27 mouse cellular contexts compared by ENCODE assay signal in genomic region chr5:110506295-110506616, GRCm38 (mm10). TPM values are rescaled to one million over a fixed set of nuclear protein-coding genes. Genes with fewer than 3 reads are reported as not detected.
DNase-seq lines count a peak whose midpoint lies in the region; ATAC-seq and TF ChIP-seq lines count a peak whose summit lies in the region.
"Had no signal": no experiment of that assay in that cellular context is flagged by ENCODE, and none has a peak within 500 bp of the region (broad histone marks: within the 10 kb centered on the region; RNA-seq: fewer than 3 reads in every experiment).

No protein-coding gene starts in this region.

- H3K9ac ChIP-seq in midbrain, embryonic 12.5 days (replicated peaks): no peak overlapping the region
- no peak overlapping the region for H3K9ac ChIP-seq in midbrain, embryonic 15.5 days
- H3K9ac ChIP-seq in forebrain, embryonic 13.5 days: no peak overlapping the region
- H3K9ac ChIP-seq: embryonic facial prominence, embryonic 13.5 days; hindbrain, embryonic 15.5 days; kidney, embryonic 15.5 days; limb, embryonic 12.5 days; liver, embryonic 15.5 days; lung, embryonic 14.5 days; neural tube, embryonic 12.5 days had no signal

- no peaks in the 10 kb centered on the region for H3K27me3 ChIP-seq in midbrain, embryonic 12.5 days
- no peaks in the 10 kb centered on the region for H3K27me3 ChIP-seq in midbrain, embryonic 15.5 days (replicated peaks)
- H3K27me3 ChIP-seq in forebrain, embryonic 13.5 days: peaks cover 8% of the 10 kb centered on the region; the same call in 1 of the 2 replicates
- H3K27me3 ChIP-seq: hindbrain, embryonic 15.5 days; kidney, embryonic 15.5 days; liver, embryonic 15.5 days; neural tube, embryonic 12.5 days had no signal

- H3K4me2 ChIP-seq in midbrain, embryonic 12.5 days (replicated peaks): no peak overlapping the region
- no peak overlapping the region for H3K4me2 ChIP-seq in midbrain, embryonic 15.5 days
- peak overlapping the region; percentile 28 for H3K4me2 ChIP-seq in forebrain, embryonic 13.5 days
- H3K4me2 ChIP-seq: embryonic facial prominence, embryonic 13.5 days; hindbrain, embryonic 15.5 days; kidney, embryonic 15.5 days; limb, embryonic 12.5 days; liver, embryonic 15.5 days; lung, embryonic 14.5 days; neural tube, embryonic 12.5 days had no signal

- H3K4me1 ChIP-seq in midbrain, embryonic 12.5 days: peaks cover 19% of the 10 kb centered on the region; the same call in 1 of the 2 replicates
- H3K4me1 ChIP-seq in midbrain, embryonic 15.5 days: 0 out of 2 replicates have a peak, but pooled peaks cover 3% of the 10 kb centered on the region
- peaks cover 14% of the 10 kb centered on the region for H3K4me1 ChIP-seq in forebrain, embryonic 13.5 days
- H3K4me1 ChIP-seq: embryonic facial prominence, embryonic 13.5 days; kidney, embryonic 15.5 days; limb, embryonic 12.5 days; liver, embryonic 15.5 days had no signal

- WGBS in midbrain, embryonic 12.5 days: 31% methylated on average over 8 of the region's 8 CpGs
- 35% methylated on average over 8 of the region's 8 CpGs for WGBS in midbrain, embryonic 15.5 days
- 12% methylated on average over 8 of the region's 8 CpGs for WGBS in forebrain, embryonic 13.5 days

- ATAC-seq in frontal cortex, adult (ENCODE audit: low TSS enrichment): peak; percentile 31; the same call in 1 of the 2 replicates
- ATAC-seq in midbrain, embryonic 12.5 days (ENCODE audit: low FRiP score, low read depth): no peak
- no peak for ATAC-seq in midbrain, embryonic 15.5 days (replicated peaks)
- ATAC-seq in forebrain, embryonic 13.5 days: no peak

- DNase-seq in frontal cortex, postnatal 14 days (ENCODE audit: low spot score in 2 of 2): no peak
- DNase-seq in brain, embryonic 14.5 days (ENCODE audit: low read depth): peak; percentile 60
- no peak for DNase-seq in gastrocnemius, adult 18-20 months (ENCODE audit: low spot score)
- DNase-seq: adrenal gland, postnatal 25 days; B cell, adult 2 months; gastrocnemius, adult 2 months; gastrocnemius, postnatal 36 days; heart, postnatal 36 days; kidney, adult 18-20 months; kidney, postnatal 36 days; lung, embryonic 14.5 days; lung, postnatal 14 days; right cerebral cortex, postnatal 14 days; thymus, postnatal 4 days had no signal

- no peaks in the 10 kb centered on the region for H3K36me3 ChIP-seq in midbrain, embryonic 12.5 days
- H3K36me3 ChIP-seq in midbrain, embryonic 15.5 days (replicated peaks): no peaks in the 10 kb centered on the region
- no peaks in the 10 kb centered on the region for H3K36me3 ChIP-seq in forebrain, embryonic 13.5 days (ENCODE audit: poor library complexity, severe bottlenecking)
- H3K36me3 ChIP-seq: embryonic facial prominence, embryonic 13.5 days; hindbrain, embryonic 15.5 days; kidney, embryonic 15.5 days; limb, embryonic 12.5 days; liver, embryonic 15.5 days; midbrain, embryonic 10.5 days; neural tube, embryonic 12.5 days had no signal

- no peak overlapping the region for H3K4me3 ChIP-seq in midbrain, embryonic 12.5 days
- H3K4me3 ChIP-seq in midbrain, embryonic 15.5 days: no peak overlapping the region
- no peak overlapping the region for H3K4me3 ChIP-seq in forebrain, embryonic 13.5 days
- H3K4me3 ChIP-seq: embryonic facial prominence, embryonic 13.5 days; gastrocnemius, adult 2 months; hindbrain, embryonic 15.5 days; kidney, embryonic 15.5 days; limb, embryonic 12.5 days; liver, embryonic 15.5 days; midbrain, embryonic 10.5 days; neural tube, embryonic 12.5 days had no signal

- H3K9me3 ChIP-seq in midbrain, embryonic 12.5 days: no peaks in the 10 kb centered on the region
- no peaks in the 10 kb centered on the region for H3K9me3 ChIP-seq in midbrain, embryonic 15.5 days
- H3K9me3 ChIP-seq in forebrain, embryonic 13.5 days (replicated peaks): no peaks in the 10 kb centered on the region
- H3K9me3 ChIP-seq: embryonic facial prominence, embryonic 13.5 days; hindbrain, embryonic 15.5 days; kidney, embryonic 15.5 days; limb, embryonic 12.5 days; liver, embryonic 15.5 days; midbrain, embryonic 10.5 days; neural tube, embryonic 12.5 days had no signal

- TF ChIP-seq POLR2A in brain, embryonic 14.5 days (IDR thresholded peaks at IDR 0.05; ENCODE audit: borderline replicate concordance, extremely low read depth, insufficient read depth, insufficient read length, poor library complexity, severe bottlenecking): no peak

- no peak for TF ChIP-seq CTCF in brain, embryonic 14.5 days (IDR thresholded peaks at IDR 0.05; ENCODE audit: borderline replicate concordance, extremely low read depth, insufficient read depth, insufficient read length)

- H3K27ac ChIP-seq in midbrain, embryonic 12.5 days (replicated peaks): peak overlapping the region; percentile 63; the same call in 1 of the 2 replicates
- H3K27ac ChIP-seq in midbrain, embryonic 15.5 days: no peak overlapping the region
- H3K27ac ChIP-seq in forebrain, embryonic 13.5 days: no peak overlapping the region
- H3K27ac ChIP-seq: embryonic facial prominence, embryonic 13.5 days; gastrocnemius, adult 2 months; hindbrain, embryonic 15.5 days; kidney, embryonic 15.5 days; limb, embryonic 12.5 days; liver, embryonic 15.5 days; neural tube, embryonic 12.5 days had no signal

RNA-seq across cellular contexts. Expression of gene Galnt9, which starts 37.9 kb away (rescaled TPM):
- 8.4 and 10.9 TPM in 2 replicates for polyA plus RNA-seq in midbrain, embryonic 12.5 days (2016; fragmentation: Nextera tagmentation; extraction: Ambion mirVana)
- 26.7 and 26.8 TPM in 2 replicates for polyA plus RNA-seq in midbrain, embryonic 15.5 days (2015; fragmentation: Nextera tagmentation; extraction: Ambion mirVana)
- 24.5 and 33.1 TPM in 2 replicates for polyA plus RNA-seq in brain, embryonic 14.5 days (2012; rRNA removed)
- 4.8 and 5.6 TPM in 2 replicates for polyA plus RNA-seq in forebrain, embryonic 13.5 days (2015; fragmentation: Nextera tagmentation; extraction: Ambion mirVana)
- total RNA-seq in gastrocnemius, adult 18-20 months (2021): not detected
- total RNA-seq: gastrocnemius, adult 2 months; gastrocnemius, postnatal 36 days; heart, postnatal 36 days; liver, adult 2 months had no signal
- polyA plus RNA-seq: heart, embryonic 11.5 days; lung, embryonic 14.5 days had no signal

RNA-seq across cellular contexts. Expression of gene Fbrsl1, which starts 58.0 kb away (rescaled TPM):
- polyA plus RNA-seq in midbrain, embryonic 12.5 days (2016; fragmentation: Nextera tagmentation; extraction: Ambion mirVana): 23.8 and 24.0 TPM in 2 replicates
- polyA plus RNA-seq in midbrain, embryonic 15.5 days (2015; fragmentation: Nextera tagmentation; extraction: Ambion mirVana): 24.2 and 25.9 TPM in 2 replicates
- polyA plus RNA-seq in brain, embryonic 14.5 days (2012; rRNA removed): 56.1 and 78.4 TPM in 2 replicates
- 22.8 and 23.3 TPM in 2 replicates for polyA plus RNA-seq in forebrain, embryonic 13.5 days (2015; fragmentation: Nextera tagmentation; extraction: Ambion mirVana)
- 10 to 100 TPM; 32.9 to 33.2 TPM for total RNA-seq in gastrocnemius, adult 18-20 months (2021)
